Mouse (Mus musculus) gastrocnemius, postnatal 25 days (tissue): Measurements from ENCODE around the gene Olfr25. TPM values are rescaled to one million over a fixed set of nuclear protein-coding genes. Genes with fewer than 3 reads are reported as not detected.

Experiments used
- DNase-seq: peaks from one replicate; pipeline ENCODE4 v3.0.0; 2022
- long read RNA-seq, 2 experiments: library from polyadenylated mRNA; stranded (forward); transcript quantifications; one replicate each; pipeline ENCODE4 v2.0.0; 2021
- total RNA-seq, 2 experiments: library from RNA; stranded (reverse); gene quantifications; 1 replicate in 1 of 2; 2 replicates in 1 of 2; pipeline ENCODE4 v1.2.3; 2021

The Olfr25 gene
- total RNA-seq: not detected
- long read RNA-seq, experiment 1: 0 reads
- long read RNA-seq, experiment 2: 0 reads

DNA sequence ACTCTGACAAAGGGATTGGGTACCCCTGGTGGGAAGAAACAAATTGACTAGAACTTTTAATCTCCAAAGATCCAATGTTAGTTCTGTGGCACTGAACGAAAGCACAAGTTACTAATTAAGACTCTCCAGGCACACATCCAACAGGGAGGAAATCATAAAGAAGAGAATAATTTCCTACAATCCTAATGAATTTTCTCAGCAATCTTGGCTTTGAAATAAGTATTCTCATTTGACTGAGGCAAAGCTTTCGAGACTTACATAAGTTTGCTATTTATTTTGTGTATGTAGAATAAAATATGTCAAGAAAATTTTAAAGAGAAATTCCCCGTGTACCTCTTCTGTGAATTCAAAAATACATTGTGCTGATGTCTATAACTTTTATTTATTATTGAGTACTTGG lies at the start of gene Olfr25:
Gene Olfr25 (plus strand): TSS at position 301 of the 400 bp plus-strand sequence.
- no peak for DNase-seq

DNA sequence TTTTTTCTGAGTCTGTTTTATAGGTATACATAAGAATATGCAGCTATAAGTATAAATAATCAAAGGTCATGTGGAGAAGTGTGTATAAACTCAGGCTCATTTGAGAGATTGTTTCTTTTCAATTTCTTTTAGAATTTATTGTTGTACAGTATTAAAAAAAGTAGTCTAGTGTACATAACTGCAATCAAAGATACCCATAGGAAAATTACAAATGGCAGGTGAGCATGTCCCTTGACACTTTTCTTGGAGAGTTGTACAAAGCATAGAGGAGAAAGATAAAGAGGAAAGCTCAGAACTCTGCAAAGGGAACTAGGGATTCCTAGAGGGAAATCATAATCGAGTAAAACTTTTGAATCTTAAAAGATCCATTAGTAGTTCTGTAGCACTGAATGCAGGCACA lies 38.1 kb upstream of the Olfr25 start, which contains the start of gene Olfr896-ps1:
Gene Olfr896-ps1 (plus strand): TSS at position 301 of the 400 bp plus-strand sequence.
- DNase-seq: no peak

DNA sequence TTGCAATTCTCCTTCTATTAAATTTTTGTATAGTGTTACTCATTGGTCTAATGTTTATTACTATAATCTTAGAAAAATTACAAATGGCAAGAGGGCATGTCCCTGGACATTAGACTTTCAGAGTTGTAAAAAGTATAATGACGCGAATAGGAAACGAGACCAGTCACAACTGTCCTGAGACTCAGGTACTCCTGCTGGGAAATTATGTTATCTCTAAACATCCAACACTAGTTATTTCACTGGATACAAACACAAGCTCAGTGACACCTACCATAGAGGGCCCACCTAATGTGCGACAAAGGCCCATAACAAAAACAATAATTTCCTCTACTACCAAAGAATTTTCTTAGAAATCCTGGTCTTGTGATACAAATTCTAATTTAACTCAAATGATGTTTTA lies 19.3 kb downstream of the Olfr25 start, which contains the start of gene Olfr898:
Gene Olfr898 (plus strand): TSS at position 301 of the 400 bp plus-strand sequence.
- DNase-seq: no peak

DNA sequence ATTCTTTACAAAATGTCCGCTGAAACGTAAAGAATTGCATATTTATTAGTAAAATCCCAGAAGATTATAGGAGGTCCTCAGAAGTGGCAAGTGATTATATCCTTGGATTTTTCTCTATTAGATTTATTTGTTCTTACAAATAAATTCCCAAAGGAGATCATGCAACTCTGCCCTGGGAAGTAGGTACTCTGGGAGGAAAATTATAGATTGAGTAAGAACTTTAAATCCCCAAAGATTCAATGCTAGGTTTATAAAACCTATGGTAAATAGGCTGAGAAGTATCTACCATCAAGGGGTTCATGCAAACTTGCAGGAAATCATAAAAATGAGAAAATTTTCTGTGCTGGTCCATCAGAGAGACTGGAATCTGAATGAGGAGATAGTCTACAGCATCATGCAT lies 37.7 kb downstream of the Olfr25 start, which contains the start of gene Olfr250:
Gene Olfr250 (plus strand): TSS at position 301 of the 400 bp plus-strand sequence.
- DNase-seq: no peak

DNA sequence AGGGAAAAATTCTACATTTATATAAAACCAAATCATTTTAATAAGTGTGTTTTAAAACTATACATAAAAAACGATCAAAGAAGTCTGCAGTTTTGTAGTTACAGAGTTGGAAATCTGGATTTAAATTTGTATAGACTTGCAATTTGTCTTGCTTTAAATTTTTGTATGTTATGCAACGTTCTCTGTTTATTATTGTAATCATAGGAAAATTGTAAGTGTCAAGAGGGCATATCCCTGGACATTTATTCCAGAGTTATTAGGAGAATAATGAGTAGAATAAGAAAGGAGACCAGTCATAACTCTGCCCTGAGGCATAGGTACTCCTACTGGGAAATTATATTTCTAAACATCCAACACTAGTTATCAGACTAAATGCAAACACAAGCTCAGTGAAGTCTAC lies 47.9 kb downstream of the Olfr25 start, which contains the start of gene Olfr251:
Gene Olfr251 (plus strand): TSS at position 301 of the 400 bp plus-strand sequence.
- DNase-seq: no peak

Other genes starting within 250 kb of the Olfr25 start
- gene Olfr887, start 245.0 kb upstream of the Olfr25 start, total RNA-seq: not detected
- gene Olfr888, start 220.9 kb upstream of the Olfr25 start, total RNA-seq: not detected
- not detected for gene Olfr889, start 213.9 kb upstream of the Olfr25 start, total RNA-seq
- not detected for gene Olfr890, start 186.5 kb upstream of the Olfr25 start, total RNA-seq
- not detected for gene Olfr891, start 148.2 kb upstream of the Olfr25 start, total RNA-seq
- gene Olfr893, start 120.7 kb upstream of the Olfr25 start, total RNA-seq: not detected
- not detected for gene Olfr894, start 111.0 kb upstream of the Olfr25 start, total RNA-seq
- gene Olfr143, start 76.3 kb upstream of the Olfr25 start, total RNA-seq: not detected
- not detected for gene Olfr895, start 61.2 kb upstream of the Olfr25 start, total RNA-seq
- gene Olfr896-ps1, start 38.0 kb upstream of the Olfr25 start, total RNA-seq: not detected
- not detected for gene Olfr898, start 19.4 kb downstream of the Olfr25 start, total RNA-seq
- not detected for gene Olfr250, start 37.8 kb downstream of the Olfr25 start, total RNA-seq
- gene Olfr251, start 48.0 kb downstream of the Olfr25 start, total RNA-seq: not detected
- not detected for gene Olfr147, start 72.6 kb downstream of the Olfr25 start, total RNA-seq
- not detected for gene Olfr901, start 100.4 kb downstream of the Olfr25 start, total RNA-seq
- gene Olfr902, start 118.6 kb downstream of the Olfr25 start, total RNA-seq: not detected
- not detected for gene Olfr904, start 134.1 kb downstream of the Olfr25 start, total RNA-seq
- not detected for gene Olfr905, start 142.0 kb downstream of the Olfr25 start, total RNA-seq
- gene Olfr906, start 158.0 kb downstream of the Olfr25 start, total RNA-seq: not detected
- not detected for gene Olfr907, start 166.7 kb downstream of the Olfr25 start, total RNA-seq
- gene Olfr911-ps1, start 192.5 kb downstream of the Olfr25 start, total RNA-seq: not detected
- gene Olfr910, start 208.8 kb downstream of the Olfr25 start, total RNA-seq: not detected